Mouse (Mus musculus): ENCODE data around the gene Fez1. TPM values are rescaled to one million over a fixed set of nuclear protein-coding genes. Genes with fewer than 3 reads are reported as not detected.

The Fez1 gene
- polyA plus RNA-seq, 1 experiment from 2014 or later, result 2.3 TPM

Other genes starting within 250 kb of the Fez1 start
- not detected in 2 replicates for gene Gm17689, start 239.2 kb upstream of the Fez1 start, polyA plus RNA-seq (2015; fragmentation: Nextera tagmentation; extraction: Ambion mirVana)
- not detected in 2 replicates for gene A630095E13Rik, start 178.5 kb upstream of the Fez1 start, polyA plus RNA-seq (2015; fragmentation: Nextera tagmentation; extraction: Ambion mirVana)
- gene Acrv1, start 128.6 kb upstream of the Fez1 start, polyA plus RNA-seq (2015; fragmentation: Nextera tagmentation; extraction: Ambion mirVana), result not detected in 2 replicates
- gene Chek1, start 94.8 kb upstream of the Fez1 start, polyA plus RNA-seq (2015; fragmentation: Nextera tagmentation; extraction: Ambion mirVana), result 19.5 and 20.1 TPM in 2 replicates
- 140 and 154 TPM in 2 replicates for gene Stt3a, start 54.2 kb upstream of the Fez1 start, polyA plus RNA-seq (2015; fragmentation: Nextera tagmentation; extraction: Ambion mirVana)
- gene Ei24, start 24.5 kb upstream of the Fez1 start, polyA plus RNA-seq (2015; fragmentation: Nextera tagmentation; extraction: Ambion mirVana), result 63.4 and 70.9 TPM in 2 replicates

Measured in heart, embryonic 13.5 days (tissue).